Mouse (Mus musculus): ENCODE results near the gene Hprt. TPM values are rescaled to one million over a fixed set of nuclear protein-coding genes. Genes with fewer than 3 reads are reported as not detected.

Hprt gene
- 173 and 212 TPM in 2 replicates for polyA plus RNA-seq (2015; fragmentation: Nextera tagmentation; extraction: Ambion mirVana)

DNA sequence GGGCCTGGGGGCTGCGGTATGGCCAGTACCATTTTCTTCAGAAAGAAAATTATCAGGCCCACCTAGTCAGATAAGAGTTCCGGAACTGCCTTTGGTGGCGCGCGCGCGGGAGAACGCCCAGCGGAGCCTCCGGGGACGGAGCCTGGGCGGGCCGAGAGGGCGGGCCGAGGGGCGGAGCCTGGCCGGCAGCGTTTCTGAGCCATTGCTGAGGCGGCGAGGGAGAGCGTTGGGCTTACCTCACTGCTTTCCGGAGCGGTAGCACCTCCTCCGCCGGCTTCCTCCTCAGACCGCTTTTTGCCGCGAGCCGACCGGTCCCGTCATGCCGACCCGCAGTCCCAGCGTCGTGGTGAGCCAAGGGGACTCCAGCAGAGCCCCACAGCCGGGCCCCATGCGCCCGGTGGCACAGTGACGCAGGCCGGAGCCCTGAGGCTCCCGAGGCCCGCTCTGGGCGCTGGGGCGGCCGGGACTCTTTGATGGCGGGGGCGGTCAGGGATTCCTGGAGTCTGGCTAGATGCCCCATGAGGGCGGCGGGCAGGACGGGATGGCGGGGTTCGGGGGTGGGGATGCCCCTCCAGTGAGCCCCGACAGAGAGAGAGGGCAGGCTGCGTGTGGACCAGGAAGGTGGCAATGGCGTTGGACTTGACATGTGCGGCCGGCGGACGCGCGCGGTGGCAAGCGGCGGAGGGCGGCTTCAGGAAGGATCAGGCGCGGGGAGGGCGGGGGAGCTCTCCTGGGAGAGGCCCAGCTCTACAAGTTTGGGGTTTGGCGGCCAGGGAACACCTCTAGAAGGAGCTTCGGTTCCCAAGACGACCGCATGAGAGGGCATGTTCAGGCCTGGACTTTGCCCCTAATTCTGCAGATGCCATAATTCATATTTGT lies at the start of gene Hprt:
Hprt (plus strand) TSS at position 233 of the 879 bp plus-strand sequence.

MicroRNAs encoded within 50 kb of the gene (microRNA counts, 519-probe panel; counts per million panel counts)
- 4,852 counts per million, percentile 90 among the panel's probes with 10 or more counts for microRNA mmu-miR-322
- 3,914 counts per million, percentile 71 among the panel's probes with 10 or more counts for microRNA mmu-miR-351
- microRNA mmu-miR-450a-3p = 2,038 counts per million, percentile 24 among the panel's probes with 10 or more counts
- 5,098 counts per million, percentile 93 among the panel's probes with 10 or more counts for microRNA mmu-miR-450a-5p
- 3,460 counts per million, percentile 57 among the panel's probes with 10 or more counts for microRNA mmu-miR-450b-3p
- 2,130 counts per million, percentile 26 among the panel's probes with 10 or more counts for microRNA mmu-miR-450b-5p
- 3,206 counts per million, percentile 52 among the panel's probes with 10 or more counts for microRNA mmu-miR-503
- 3,006 counts per million, percentile 47 among the panel's probes with 10 or more counts for microRNA mmu-miR-542-3p
- 3,714 counts per million, percentile 65 among the panel's probes with 10 or more counts for microRNA mmu-miR-542-5p

Small RNA genes within 50 kb of the gene (microRNA-seq; reads per million reads assigned to microRNA genes)
- gene Mir322 = 63,512 reads per million, percentile 99 among the genes with 10 or more reads in this experiment
- gene Mir351 = 13,336 reads per million, percentile 95 among the genes with 10 or more reads in this experiment
- gene Mir450-1 = 62.4 reads per million, percentile 42 among the genes with 10 or more reads in this experiment
- 56.9 reads per million, percentile 42 among the genes with 10 or more reads in this experiment for gene Mir450-2
- 760 reads per million, percentile 69 among the genes with 10 or more reads in this experiment for gene Mir450b
- gene Mir503 = 2,099 reads per million, percentile 80 among the genes with 10 or more reads in this experiment
- 2,725 reads per million, percentile 83 among the genes with 10 or more reads in this experiment for gene Mir542

Other genes starting within 250 kb of the Hprt start
- 0.30 and 0.31 TPM in 2 replicates for gene Ccdc160, start 196.9 kb upstream of the Hprt start, polyA plus RNA-seq (2015; fragmentation: Nextera tagmentation; extraction: Ambion mirVana)
- gene Phf6, start 75.9 kb upstream of the Hprt start, polyA plus RNA-seq (2015; fragmentation: Nextera tagmentation; extraction: Ambion mirVana) = 7.7 and 10.5 TPM in 2 replicates

All from urinary bladder, postnatal 0 days (tissue).